Mouse (Mus musculus) naive thymus-derived CD4-positive, alpha-beta T cell, adult 5 months (primary cell): Measurements from ENCODE around the gene Edn1. TPM values are rescaled to one million over a fixed set of nuclear protein-coding genes. Genes with fewer than 3 reads are reported as not detected.

ENCODE experiments used
- polyA plus RNA-seq: library from polyadenylated mRNA; unstranded; fragments of 100-300 nt; shearing (Covaris generic); gene quantifications from one replicate; pipeline ENCODE4 v1.2.1, GENCODE M21; 2017

Gene Edn1
- not detected for polyA plus RNA-seq

GRCm38 (mm10) chr13:42301161-42301721 lies at the start of gene Edn1:
TSS of gene Edn1 (plus strand) at chr13:42301476.

Other genes with a start within 250 kb of the Edn1 start
- gene Hivep1, start 249.5 kb upstream of the Edn1 start, polyA plus RNA-seq = 27.2 TPM